In genomic region chr10:116397573-116397972, GRCm38 (mm10) we compare ENCODE assay signal across 8 mouse cellular contexts.
DNase-seq lines count a peak whose midpoint lies in the region; ATAC-seq and TF ChIP-seq lines count a peak whose summit lies in the region.

No protein-coding gene starts in this region.

- peak overlapping the region; percentile 26; the same call in 1 of the 2 replicates for H3K4me3 ChIP-seq in heart, embryonic 15.5 days
- no peak overlapping the region for H3K4me3 ChIP-seq in liver, postnatal 0 days (ENCODE audit: low read depth, low read length)

- H3K27me3 ChIP-seq in heart, embryonic 15.5 days: no peaks in the 10 kb centered on the region
- H3K27me3 ChIP-seq in liver, postnatal 0 days (ENCODE audit: insufficient read depth, low read length): no peaks in the 10 kb centered on the region

- no peak for TF ChIP-seq CTCF in liver, postnatal 0 days (IDR thresholded peaks at IDR 0.05; ENCODE audit: low read depth)

- peaks cover 22% of the 10 kb centered on the region for H3K4me1 ChIP-seq in heart, embryonic 15.5 days (replicated peaks)
- no peaks in the 10 kb centered on the region for H3K4me1 ChIP-seq in liver, postnatal 0 days (ENCODE audit: insufficient read depth)

- DNase-seq in spleen, postnatal 10 days (ENCODE audit: low spot score in 2 of 2): peak; percentile 4 to 33
- DNase-seq in spleen, postnatal 14 days (ENCODE audit: low spot score in 2 of 2): no peak
- no peak for DNase-seq in liver, postnatal 0 days
- peak; percentile 24 for DNase-seq in thymus, postnatal 25 days
- no peak for DNase-seq in ovary, postnatal 10 days (ENCODE audit: low spot score)
- no peak for DNase-seq in layer of hippocampus, adult 8-10 months (ENCODE audit: low spot score in 2 of 2)

- H3K27ac ChIP-seq in heart, embryonic 15.5 days: no peak overlapping the region
- no peak overlapping the region for H3K27ac ChIP-seq in liver, postnatal 0 days (ENCODE audit: low read depth)

- WGBS in heart, embryonic 15.5 days: 22% methylated on average over 14 of the region's 14 CpGs
- WGBS in liver, postnatal 0 days (ENCODE audit: insufficient replicate concordance): 32% methylated on average over 14 of the region's 14 CpGs

- TF ChIP-seq EP300 in liver, postnatal 0 days (IDR thresholded peaks at IDR 0.05; ENCODE audit: low read depth): no peak

- peak overlapping the region; percentile 62 for H3K4me2 ChIP-seq in heart, embryonic 15.5 days
- peak overlapping the region; percentile 22 for H3K4me2 ChIP-seq in liver, postnatal 0 days (ENCODE audit: low read depth, low read length)

- H3K9ac ChIP-seq in heart, embryonic 15.5 days: no peak overlapping the region
- no peak overlapping the region for H3K9ac ChIP-seq in liver, postnatal 0 days (replicated peaks)

- H3K9me3 ChIP-seq in heart, embryonic 15.5 days (replicated peaks): no peaks in the 10 kb centered on the region
- no peaks in the 10 kb centered on the region for H3K9me3 ChIP-seq in liver, postnatal 0 days (ENCODE audit: low read length)

- no peaks in the 10 kb centered on the region for H3K36me3 ChIP-seq in heart, embryonic 15.5 days
- H3K36me3 ChIP-seq in liver, postnatal 0 days (replicated peaks; ENCODE audit: insufficient read depth, low read length): no peaks in the 10 kb centered on the region

- 0 out of 2 replicates have a peak, but pooled peaks have one; percentile 25 for ATAC-seq in heart, embryonic 15.5 days (replicated peaks; ENCODE audit: insufficient number of reproducible peaks, insufficient read depth, low FRiP score, low read depth)
- ATAC-seq in liver, postnatal 0 days: no peak
- no peak for ATAC-seq in cerebellum, adult (ENCODE audit: insufficient number of reproducible peaks, low FRiP score, low TSS enrichment)

Comparison
In these comparisons a context has a peak if more than half of its experiments do, and no peak if none do; other contexts are left out.
1. DNase-seq: peak in spleen, postnatal 10 days (2 of 2) and thymus, postnatal 25 days (single experiment); none in spleen, postnatal 14 days (0 of 2), liver, postnatal 0 days (single experiment), ovary, postnatal 10 days (single experiment) and layer of hippocampus, adult 8-10 months (0 of 2).